Mouse (Mus musculus) spleen, adult 10 weeks (tissue): ENCODE results near the gene Smtnl1. TPM values are rescaled to one million over a fixed set of nuclear protein-coding genes. Genes with fewer than 3 reads are reported as not detected.

ENCODE experiments used
- polyA plus RNA-seq: library from polyadenylated mRNA; stranded (reverse); fragments of 350-450 nt; fragmentation: Illumina TruSeq; extraction: RNeasy Lipid Tissue Mini Kit (QIAGEN cat#74804); gene quantifications from one replicate; pipeline ENCODE4 v1.2.3, GENCODE M21; 2015; ENCODE audit warnings: low replicate concordance; ENCODE audit not compliant: insufficient read depth

Smtnl1 gene
- not detected for polyA plus RNA-seq

DNA sequence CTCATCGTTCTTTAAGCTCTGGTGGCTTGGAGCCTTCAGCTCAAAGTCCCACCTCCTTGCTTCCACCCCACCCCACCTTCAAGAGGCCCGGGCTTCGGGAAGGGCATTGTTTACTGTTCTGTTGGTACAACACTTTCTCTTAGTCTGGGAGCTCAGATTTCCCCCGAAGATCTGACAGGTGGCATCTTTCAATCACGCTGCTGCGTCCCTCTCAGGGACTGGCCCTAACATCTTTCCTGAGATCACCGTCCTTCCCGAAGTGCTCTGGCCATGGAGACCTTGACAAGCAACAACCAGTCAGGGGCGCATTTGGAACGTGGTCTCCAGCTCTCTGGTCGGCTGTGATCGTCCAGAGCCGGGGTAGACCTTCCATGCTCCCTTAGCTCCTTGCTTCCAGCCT lies at the start of gene Smtnl1:
Gene Smtnl1, minus strand, starts transcription at position 101 of the 400 bp plus-strand sequence.

DNA sequence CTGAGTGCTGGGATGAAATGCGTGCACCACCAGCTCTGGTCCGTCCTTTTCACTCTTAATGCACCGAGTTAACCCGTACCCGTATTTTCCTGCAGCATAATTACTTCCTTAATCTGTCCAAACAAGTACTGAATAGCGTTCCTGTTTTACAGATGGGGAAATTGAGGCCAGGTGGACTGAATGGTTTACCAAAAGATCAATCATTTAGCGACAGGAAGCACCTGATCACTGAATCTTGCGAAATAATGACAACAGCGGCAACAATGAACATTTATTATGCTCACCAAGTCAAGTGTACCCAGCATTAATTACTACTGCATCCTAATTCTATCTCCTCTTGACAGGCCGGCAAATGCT lies 16.1 kb upstream of the Smtnl1 start, which contains the start of gene Slc43a1:
Gene Slc43a1, plus strand, starts transcription at position 258 of the 357 bp plus-strand sequence.

DNA sequence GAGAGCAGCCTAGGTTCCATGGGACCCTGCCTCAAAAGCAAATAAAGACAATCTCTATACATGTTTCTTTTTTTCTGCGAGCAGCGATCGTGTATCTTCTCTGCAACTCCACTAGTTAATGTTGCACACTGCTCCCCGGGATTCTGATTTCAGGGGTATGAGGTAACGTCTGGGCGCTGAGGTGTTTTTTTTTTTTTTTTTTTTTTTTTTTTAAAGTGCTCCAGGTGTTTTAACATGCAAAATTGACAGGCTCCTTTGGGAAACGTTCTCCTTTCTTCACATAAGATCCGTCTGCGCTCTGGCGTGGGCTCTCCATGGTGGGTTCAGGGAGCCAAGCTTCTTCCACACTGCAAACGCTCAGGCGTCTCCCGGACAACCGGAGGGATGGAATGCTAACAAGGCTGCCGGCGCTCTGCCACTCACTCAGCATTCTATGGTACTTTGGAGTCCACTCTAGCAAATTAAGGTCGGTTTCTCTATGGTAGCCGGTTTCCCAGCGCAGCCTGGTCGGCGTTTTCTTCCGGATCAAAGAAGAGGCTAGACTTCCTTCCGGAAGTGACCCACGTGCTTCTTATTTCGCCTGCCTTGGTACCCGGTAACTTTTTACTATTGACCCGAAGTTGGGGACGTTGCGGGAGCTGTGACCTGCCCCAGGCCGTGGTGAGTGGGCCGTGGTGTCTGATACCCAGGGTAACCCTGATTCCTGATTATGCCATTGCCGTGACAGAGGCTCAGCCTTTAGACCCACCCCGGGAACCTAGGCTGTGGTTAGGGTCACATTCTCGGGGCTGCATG lies 4.2 kb upstream of the Smtnl1 start, which contains the start of gene Timm10:
Gene Timm10, plus strand, starts transcription at position 510 of the 795 bp plus-strand sequence.

DNA sequence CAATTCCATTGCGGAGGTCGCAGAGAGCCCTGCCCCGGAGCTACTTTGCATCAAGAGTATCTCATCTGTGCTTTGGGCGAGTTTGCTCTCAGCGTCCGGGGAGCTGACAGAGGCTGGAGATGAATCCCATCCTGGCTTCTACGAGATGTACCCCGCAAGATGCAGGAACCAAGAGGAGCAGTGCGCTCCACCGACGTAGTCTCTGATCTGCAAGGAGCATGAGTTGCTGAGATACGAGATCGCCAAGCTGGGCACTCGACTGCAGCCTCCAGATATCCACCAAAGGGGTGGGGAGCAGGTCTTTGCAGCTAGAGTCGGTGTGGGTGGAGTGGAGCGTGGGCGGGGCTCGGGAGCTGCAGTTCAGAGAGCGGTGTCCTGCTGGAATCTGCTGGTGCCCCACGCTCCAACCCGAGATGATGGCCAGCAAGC lies 23.9 kb downstream of the Smtnl1 start, which contains the start of gene Ube2l6:
Gene Ube2l6, plus strand, starts transcription at position 336 of the 429 bp plus-strand sequence.

DNA sequence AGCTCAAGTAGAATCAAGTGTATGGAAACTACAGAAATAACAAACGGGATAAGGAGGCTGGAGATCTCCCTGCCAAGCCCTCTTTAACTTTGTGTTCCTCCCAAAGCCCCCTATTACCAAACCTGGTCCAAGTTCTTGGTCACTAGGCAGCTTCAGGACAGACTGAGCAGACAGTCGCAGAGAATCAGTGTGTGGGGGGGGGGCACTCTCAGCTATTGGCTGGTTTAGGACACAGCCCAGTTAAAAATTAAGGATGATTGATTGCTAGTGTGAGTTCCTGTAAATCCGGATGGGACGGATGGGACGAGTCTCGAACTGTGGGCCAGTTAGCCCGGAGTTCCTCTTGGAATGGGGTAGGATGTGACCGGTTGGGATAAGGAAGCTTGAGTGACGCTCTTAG lies 47.2 kb downstream of the Smtnl1 start, which contains the start of gene Serping1:
Gene Serping1, minus strand, starts transcription at position 204 of the 400 bp plus-strand sequence.

Other genes starting within 250 kb of the Smtnl1 start
- gene Ctnnd1, start 171.9 kb downstream of the Smtnl1 start, polyA plus RNA-seq, result 54.6 TPM
- gene Btbd18, start 163.6 kb downstream of the Smtnl1 start, polyA plus RNA-seq, result 0.07 TPM
- 34.9 TPM for gene Selenoh, start 151.9 kb downstream of the Smtnl1 start, polyA plus RNA-seq
- gene Gm28635, start 144.6 kb downstream of the Smtnl1 start, polyA plus RNA-seq, result not detected
- gene Med19, start 144.2 kb downstream of the Smtnl1 start, polyA plus RNA-seq, result 32.3 TPM
- gene Tmx2, start 143.5 kb downstream of the Smtnl1 start, polyA plus RNA-seq, result 60.1 TPM
- gene Zdhhc5, start 107.5 kb downstream of the Smtnl1 start, polyA plus RNA-seq, result 39.7 TPM
- gene Clp1, start 95.3 kb downstream of the Smtnl1 start, polyA plus RNA-seq, result 35.0 TPM
- gene Ypel4, start 88.6 kb downstream of the Smtnl1 start, polyA plus RNA-seq, result 15.9 TPM
- not detected for gene Gm19426, start 79.0 kb downstream of the Smtnl1 start, polyA plus RNA-seq
- 159 TPM for gene Serping1, start 47.2 kb downstream of the Smtnl1 start, polyA plus RNA-seq
- 228 TPM for gene Ube2l6, start 23.8 kb downstream of the Smtnl1 start, polyA plus RNA-seq
- 16.9 TPM for gene Timm10, start 4.3 kb upstream of the Smtnl1 start, polyA plus RNA-seq
- gene Slc43a1, start 16.2 kb upstream of the Smtnl1 start, polyA plus RNA-seq, result 16.0 TPM
- not detected for gene Rtn4rl2, start 64.1 kb upstream of the Smtnl1 start, polyA plus RNA-seq
- 48.3 TPM for gene Slc43a3, start 113.9 kb upstream of the Smtnl1 start, polyA plus RNA-seq
- gene Prg2, start 157.8 kb upstream of the Smtnl1 start, polyA plus RNA-seq, result 17.7 TPM
- 30.0 TPM for gene Prg3, start 165.6 kb upstream of the Smtnl1 start, polyA plus RNA-seq
- gene Ssrp1, start 214.6 kb upstream of the Smtnl1 start, polyA plus RNA-seq, result 233 TPM
- 0.95 TPM for gene P2rx3, start 214.8 kb upstream of the Smtnl1 start, polyA plus RNA-seq
- gene Tnks1bp1, start 225.4 kb upstream of the Smtnl1 start, polyA plus RNA-seq, result 8.3 TPM